In genomic region chr4:140405993-140406881, GRCm38 (mm10) we compare ENCODE assay signal across 8 mouse cellular contexts.
DNase-seq lines count a peak whose midpoint lies in the region; ATAC-seq and TF ChIP-seq lines count a peak whose summit lies in the region.

No protein-coding gene starts in this region.

- no peak overlapping the region for H3K4me3 ChIP-seq in layer of hippocampus, adult 2 months
- no peak overlapping the region; the same call in 1 of the 2 replicates for H3K4me3 ChIP-seq in forebrain, embryonic 12.5 days (replicated peaks)
- no peak overlapping the region; the same call in 1 of the 2 replicates for H3K4me3 ChIP-seq in limb, embryonic 10.5 days
- no peak overlapping the region for H3K4me3 ChIP-seq in midbrain, embryonic 16.5 days (ENCODE audit: low read depth, low read length)

- H3K36me3 ChIP-seq in forebrain, embryonic 12.5 days (replicated peaks) = no peaks in the 10 kb centered on the region
- no peaks in the 10 kb centered on the region for H3K36me3 ChIP-seq in limb, embryonic 10.5 days
- H3K36me3 ChIP-seq in midbrain, embryonic 16.5 days (ENCODE audit: control insufficient read depth, insufficient read depth, low read length) = no peaks in the 10 kb centered on the region

- no peaks in the 10 kb centered on the region for H3K9me3 ChIP-seq in forebrain, embryonic 12.5 days
- no peaks in the 10 kb centered on the region for H3K9me3 ChIP-seq in limb, embryonic 10.5 days (replicated peaks)
- H3K9me3 ChIP-seq in midbrain, embryonic 16.5 days (replicated peaks; ENCODE audit: control insufficient read depth, low read length, poor library complexity, severe bottlenecking) = no peaks in the 10 kb centered on the region

- no peak overlapping the region for H3K27ac ChIP-seq in layer of hippocampus, adult 2 months
- peak overlapping the region; percentile 91 for H3K27ac ChIP-seq in forebrain, embryonic 12.5 days
- H3K27ac ChIP-seq in limb, embryonic 10.5 days = peak overlapping the region; percentile 79
- H3K27ac ChIP-seq in midbrain, embryonic 16.5 days (ENCODE audit: low read length) = no peak overlapping the region

- H3K27me3 ChIP-seq in forebrain, embryonic 12.5 days = no peaks in the 10 kb centered on the region
- H3K27me3 ChIP-seq in limb, embryonic 10.5 days (ENCODE audit: low read depth, poor library complexity, severe bottlenecking) = no peaks in the 10 kb centered on the region
- no peaks in the 10 kb centered on the region for H3K27me3 ChIP-seq in midbrain, embryonic 16.5 days (ENCODE audit: control insufficient read depth, insufficient read depth, low read depth, low read length)

- TF ChIP-seq CTCF in layer of hippocampus, adult 2 months (conservative IDR thresholded peaks at IDR 0.05) = peak; percentile 61

- H3K4me2 ChIP-seq in forebrain, embryonic 12.5 days = no peak overlapping the region
- H3K4me2 ChIP-seq in midbrain, embryonic 16.5 days (ENCODE audit: low read length) = no peak overlapping the region

- 26% methylated on average over 7 of the region's 7 CpGs for WGBS in forebrain, embryonic 12.5 days
- WGBS in limb, embryonic 10.5 days = 19% methylated on average over 7 of the region's 7 CpGs
- 20% methylated on average over 7 of the region's 7 CpGs for WGBS in midbrain, embryonic 16.5 days

- H3K4me1 ChIP-seq in forebrain, embryonic 12.5 days = peaks cover 27% of the 10 kb centered on the region
- H3K4me1 ChIP-seq in limb, embryonic 10.5 days = peaks cover 11% of the 10 kb centered on the region
- peaks cover 8% of the 10 kb centered on the region for H3K4me1 ChIP-seq in midbrain, embryonic 16.5 days (ENCODE audit: control insufficient read depth, insufficient read depth, low read length)

- DNase-seq in layer of hippocampus, adult 2 months (ENCODE audit: low spot score in 2 of 2) = no peak
- no peak for DNase-seq in layer of hippocampus, postnatal 36 days
- peak; percentile 62 for DNase-seq in limb, embryonic 10.5 days (ENCODE audit: low spot score)
- no peak for DNase-seq in cerebellum, adult 9-11 months
- DNase-seq in right cerebral cortex, adult 2 months (ENCODE audit: low spot score in 2 of 2) = no peak
- DNase-seq in thymus, postnatal 14 days = no peak

- peak; percentile 84 for ATAC-seq in forebrain, embryonic 12.5 days (ENCODE audit: low FRiP score)
- ATAC-seq in midbrain, embryonic 16.5 days = peak; percentile 66

- no peak overlapping the region for H3K9ac ChIP-seq in forebrain, embryonic 12.5 days
- H3K9ac ChIP-seq in midbrain, embryonic 16.5 days (ENCODE audit: low read depth, low read length) = no peak overlapping the region

Comparison
In these comparisons a context has a peak if more than half of its experiments do, and no peak if none do; other contexts are left out.
1. H3K27ac ChIP-seq: peak in forebrain, embryonic 12.5 days (single experiment) and limb, embryonic 10.5 days (single experiment); none in layer of hippocampus, adult 2 months (single experiment) and midbrain, embryonic 16.5 days (single experiment).